Mouse (Mus musculus) liver, adult (tissue): ENCODE measurements around the gene Runx1.

Experiments
- GATA4 ChIP-seq: IDR thresholded peaks from 2 replicates; pipeline ENCODE4 v1.6.1; 2014; ENCODE audit warnings: mild to moderate bottlenecking, low read length; ENCODE audit not compliant: insufficient replicate concordance

The Runx1 gene

GRCm38 (mm10) chr16:92789840-92790239 lies 36.1 kb downstream of the Runx1 start:
- TF ChIP-seq GATA4, result no peak

- no peak for TF ChIP-seq GATA4
These were observed 37.5 kb downstream of the Runx1 start for GRCm38 (mm10) chr16:92788446-92788845.

GRCm38 (mm10) chr16:92786883-92787321 lies 39.0 kb downstream of the Runx1 start:
- TF ChIP-seq GATA4, result no peak

- no peak for TF ChIP-seq GATA4
These were observed 39.6 kb downstream of the Runx1 start for GRCm38 (mm10) chr16:92786276-92786882.

GRCm38 (mm10) chr16:92783651-92784131 lies 42.3 kb downstream of the Runx1 start:
- no peak for TF ChIP-seq GATA4

GRCm38 (mm10) chr16:92782408-92782807 lies 43.5 kb downstream of the Runx1 start:
- no peak for TF ChIP-seq GATA4

GRCm38 (mm10) chr16:92779896-92780435 lies 46.0 kb downstream of the Runx1 start:
- no peak for TF ChIP-seq GATA4

GRCm38 (mm10) chr16:92779175-92779574 lies 46.8 kb downstream of the Runx1 start:
- no peak for TF ChIP-seq GATA4

GRCm38 (mm10) chr16:92778096-92778780 lies 47.7 kb downstream of the Runx1 start:
- no peak for TF ChIP-seq GATA4

GRCm38 (mm10) chr16:92767862-92768261 lies 58.1 kb downstream of the Runx1 start:
- no peak for TF ChIP-seq GATA4

- no peak for TF ChIP-seq GATA4
These were observed 58.5 kb downstream of the Runx1 start for GRCm38 (mm10) chr16:92767423-92767822.

GRCm38 (mm10) chr16:92764741-92765396 lies 61.1 kb downstream of the Runx1 start:
- no peak for TF ChIP-seq GATA4

GRCm38 (mm10) chr16:92763666-92764065 lies 62.3 kb downstream of the Runx1 start:
- no peak for TF ChIP-seq GATA4

- TF ChIP-seq GATA4, result no peak
These were observed 63.9 kb downstream of the Runx1 start for GRCm38 (mm10) chr16:92761968-92762521.

- no peak for TF ChIP-seq GATA4
These were observed 65.9 kb downstream of the Runx1 start for GRCm38 (mm10) chr16:92760091-92760490.
